Mouse (Mus musculus) CH12.LX (cell line): Measurements from ENCODE around the gene Fyco1.
A peak's percentile ranks its signal among the peaks of the same experiment; 100 is the strongest.

ENCODE experiments used
- CHD2 ChIP-seq: IDR thresholded peaks from 2 replicates; pipeline ENCODE4 v1.6.1; 2011; ENCODE audit warnings: low read length, improper control_type of control experiment
- CTCF ChIP-seq, 2 experiments: IDR thresholded peaks in 1 of 2; conservative IDR thresholded peaks in 1 of 2; 2 replicates each; pipeline ENCODE4 v1.5.1; 2011 to 2012; ENCODE audit warnings: low read depth in 2 of 2, low read length in 2 of 2, improper control_type of control experiment in 1 of 2, inconsistent platforms in 1 of 2, mild to moderate bottlenecking in 1 of 2, moderate library complexity in 1 of 2
- ELF1 ChIP-seq: IDR thresholded peaks from 2 replicates; pipeline ENCODE4 v1.6.1; 2014; ENCODE audit warnings: low read depth, mild to moderate bottlenecking, inconsistent platforms, low read length, improper control_type of control experiment
- HCFC1 ChIP-seq: IDR thresholded peaks from 2 replicates; pipeline ENCODE4 v1.6.1; 2012; ENCODE audit warnings: low read depth, mild to moderate bottlenecking, inconsistent platforms, low read length, improper control_type of control experiment
- KAT2A ChIP-seq: IDR thresholded peaks from 2 replicates; pipeline ENCODE4 v1.6.1; 2012; ENCODE audit warnings: low read length, improper control_type of control experiment, inconsistent platforms; ENCODE audit not compliant: insufficient replicate concordance
- NELFE ChIP-seq: IDR thresholded peaks from 2 replicates; pipeline ENCODE4 v1.6.1; 2011; ENCODE audit warnings: low read depth, low read length, improper control_type of control experiment
- POLR2A ChIP-seq: IDR thresholded peaks from 2 replicates; pipeline ENCODE4 v1.6.1; 2011; ENCODE audit warnings: low read depth, mild to moderate bottlenecking, improper control_type of control experiment, low read length
- ZKSCAN1 ChIP-seq: IDR thresholded peaks from 2 replicates; pipeline ENCODE4 v1.6.1; 2012; ENCODE audit warnings: low read depth, inconsistent platforms, low read length, improper control_type of control experiment, borderline replicate concordance
- ZNF384 ChIP-seq: IDR thresholded peaks from 2 replicates; pipeline ENCODE4 v1.6.1; 2012; ENCODE audit warnings: low read depth, low read length, improper control_type of control experiment, inconsistent platforms

DNA sequence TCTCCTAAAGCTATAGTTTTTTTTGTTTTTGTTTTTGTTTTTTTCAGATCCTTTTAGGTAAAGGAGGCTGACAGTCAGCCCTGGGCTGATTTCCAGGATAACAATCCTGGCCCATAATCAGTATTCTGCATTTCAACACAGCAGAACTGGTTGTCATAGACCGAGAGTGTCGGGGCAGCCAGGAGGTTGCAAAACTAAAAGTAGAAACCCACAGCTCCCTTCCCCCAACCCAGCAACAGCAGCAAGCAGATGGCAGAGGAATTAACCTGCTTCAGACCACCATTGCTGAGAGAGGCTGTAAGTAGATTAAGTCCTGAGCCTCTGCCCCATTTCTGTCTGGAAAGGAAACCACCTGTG is 1.0 kb downstream of the Fyco1 start:
- no peak for TF ChIP-seq NELFE
- TF ChIP-seq CHD2, result peak; percentile 90
- TF ChIP-seq POLR2A, result no peak
- no peak for TF ChIP-seq ELF1
- no peak for TF ChIP-seq CTCF (conservative IDR thresholded peaks at IDR 0.05 in 1 of 2, IDR thresholded peaks at IDR 0.05 in 1 of 2; ENCODE audit: low read depth in 2 of 2, low read length in 2 of 2)
- no peak for TF ChIP-seq ZKSCAN1
- no peak for TF ChIP-seq KAT2A
- TF ChIP-seq HCFC1, result no peak
- peak; percentile 30; the same call in 1 of the 2 replicates for TF ChIP-seq ZNF384
